Mouse (Mus musculus) gastrocnemius, postnatal 36 days (tissue): ENCODE measurements around the gene Rps6ka5. TPM values are rescaled to one million over a fixed set of nuclear protein-coding genes. Genes with fewer than 3 reads are reported as not detected.

Experiments
- DNase-seq, 2 experiments: peaks; one replicate each; pipeline ENCODE4 v3.0.0; 2022
- intact Hi-C: fragments of 180-260 bp; cut with DNase I; formaldehyde crosslinking; loops from one replicate; pipeline ENCODE4 v1.15.1; 2025
- long read RNA-seq, 2 experiments: library from polyadenylated mRNA; stranded (forward); transcript quantifications; one replicate each; pipeline ENCODE4 v2.0.0; 2021
- total RNA-seq, 2 experiments: library from RNA; stranded (reverse); gene quantifications; 2 replicates each; pipeline ENCODE4 v1.2.3; 2021

Rps6ka5 gene
- 1 to 10 TPM; 8.0 to 8.4 TPM for total RNA-seq
- long read RNA-seq, experiment 1, full-length matches to known transcripts = 1 of 2 reads
- long read RNA-seq, experiment 1, partial matches to known transcripts = 0 of 2 reads
- long read RNA-seq, experiment 1, other reads (novel, unspliced or antisense) = 1 of 2 reads
- long read RNA-seq, experiment 2, full-length matches to known transcripts = 1 of 3 reads
- long read RNA-seq, experiment 2, partial matches to known transcripts = 0 of 3 reads
- long read RNA-seq, experiment 2, other reads (novel, unspliced or antisense) = 2 of 3 reads

DNA sequence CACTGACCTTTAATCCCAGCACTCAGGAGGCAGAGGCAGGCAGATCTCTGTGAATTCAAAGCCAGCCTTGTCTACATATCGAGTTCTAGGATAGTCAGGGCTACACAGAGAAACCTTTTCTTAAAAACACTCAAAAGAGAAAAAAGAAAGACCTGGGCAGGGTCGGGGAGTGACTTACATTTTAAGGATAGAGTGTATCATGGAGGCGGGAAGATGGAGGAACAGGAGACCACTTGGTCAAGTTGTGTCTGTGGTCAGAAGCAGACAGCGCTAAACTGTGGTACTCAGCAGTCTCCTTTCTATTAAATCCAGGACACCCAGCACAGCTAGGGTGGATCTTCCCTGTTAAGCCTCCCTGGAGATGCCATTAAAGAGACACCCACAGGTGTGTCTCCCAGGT lies at the start of gene Rps6ka5:
Gene Rps6ka5 (minus strand): TSS at position 333 of the 400 bp plus-strand sequence.
- DNase-seq = no peak
- intact Hi-C loops = no loop called here

- intact Hi-C loops = loop anchor here (5.0 kb wide), 1 partner anchor 66 kb away; no protein-coding TSS in a partner anchor
- no peak for DNase-seq
Observed at GRCm38 (mm10) chr12:100775911-100776581, 49.3 kb upstream of the Rps6ka5 start.

GRCm38 (mm10) chr12:100775291-100775690 lies 48.5 kb upstream of the Rps6ka5 start:
- no peak for DNase-seq
- intact Hi-C loops = loop anchor here (5.0 kb wide), 1 partner anchor 67 kb away; no protein-coding TSS in a partner anchor

GRCm38 (mm10) chr12:100774756-100775155 lies 48.0 kb upstream of the Rps6ka5 start:
- intact Hi-C loops = loop anchor here (5.0 kb wide), 1 partner anchor 68 kb away; no protein-coding TSS in a partner anchor
- DNase-seq = no peak

DNA sequence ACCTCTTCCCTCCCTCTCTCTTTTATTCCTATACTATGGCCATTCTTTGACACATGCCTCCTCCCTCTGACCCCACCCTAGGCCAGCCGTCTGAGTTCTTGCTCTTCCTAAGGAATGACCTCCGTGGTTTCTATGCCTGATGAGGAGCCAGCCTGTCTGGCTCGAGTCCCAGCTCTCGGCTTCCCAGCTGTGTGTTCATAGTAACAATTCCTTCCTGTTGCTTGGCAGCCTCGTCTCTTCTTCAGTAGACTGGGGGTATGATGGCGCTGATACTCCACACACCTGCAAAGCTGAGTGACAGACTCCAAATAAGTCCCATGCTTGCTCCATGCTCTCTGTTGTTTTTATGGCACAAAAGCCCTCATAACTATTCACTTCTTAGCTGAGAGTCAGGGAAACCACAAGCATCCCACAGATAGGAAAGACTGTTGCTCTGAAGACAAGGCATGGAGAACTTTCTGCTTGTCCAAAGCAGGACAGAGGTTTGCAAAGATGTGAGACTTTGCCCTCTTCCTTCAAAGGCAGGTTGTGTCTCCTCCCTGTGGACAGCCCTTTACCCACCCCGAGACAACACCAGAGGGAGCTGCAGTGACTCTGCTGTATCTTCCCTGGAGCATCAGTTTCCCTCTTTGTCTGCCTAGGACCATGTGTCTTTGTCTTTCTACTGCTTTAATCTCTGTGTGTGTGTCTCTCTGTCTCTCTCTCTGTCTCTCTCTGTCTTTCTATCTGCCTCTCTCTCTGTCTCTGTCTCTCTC lies 45.6 kb upstream of the Rps6ka5 start:
- peak; percentile 52 to 54 for DNase-seq
- intact Hi-C loops = no loop called here

DNA sequence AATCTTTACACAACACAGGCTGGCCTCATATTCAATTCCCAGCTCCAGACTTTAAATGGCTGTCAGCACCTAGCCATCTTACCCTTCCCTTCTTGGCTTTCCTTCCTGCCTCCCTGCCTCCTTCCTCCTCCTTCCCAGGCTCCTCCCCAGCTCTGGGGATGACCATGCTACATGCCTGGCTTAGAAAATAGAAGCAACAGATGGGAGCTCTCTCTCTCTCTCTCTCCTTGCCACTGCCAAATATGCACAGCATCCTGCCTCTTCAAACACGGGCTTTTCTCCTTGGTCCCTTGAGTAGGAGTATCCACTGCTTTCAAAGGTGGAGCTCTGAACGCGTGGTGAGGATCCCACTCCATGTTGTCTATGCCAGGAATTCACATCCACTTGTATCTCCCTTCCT lies 44.0 kb upstream of the Rps6ka5 start:
- intact Hi-C loops = no loop called here
- DNase-seq = no peak

DNA sequence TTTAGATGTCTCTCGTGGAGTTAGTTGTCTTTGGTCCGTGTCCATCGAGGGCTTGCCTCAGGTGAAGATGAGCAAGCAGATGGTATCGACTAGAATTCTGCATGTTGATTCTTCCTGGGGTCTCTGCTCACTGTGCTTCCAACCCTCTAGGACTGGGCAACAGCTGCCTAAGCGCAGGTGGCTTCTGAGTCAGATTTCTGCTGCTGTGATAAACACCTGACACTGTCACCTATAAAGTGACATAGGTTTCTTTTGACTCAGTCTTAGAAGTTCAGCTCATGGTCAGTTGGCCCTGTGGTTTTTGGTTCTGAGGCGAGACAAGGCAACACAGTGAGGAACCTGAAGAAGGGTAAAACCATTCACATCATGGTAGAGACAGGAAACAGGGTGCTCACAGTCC lies 43.1 kb upstream of the Rps6ka5 start:
- intact Hi-C loops = no loop called here
- DNase-seq = no peak

DNA sequence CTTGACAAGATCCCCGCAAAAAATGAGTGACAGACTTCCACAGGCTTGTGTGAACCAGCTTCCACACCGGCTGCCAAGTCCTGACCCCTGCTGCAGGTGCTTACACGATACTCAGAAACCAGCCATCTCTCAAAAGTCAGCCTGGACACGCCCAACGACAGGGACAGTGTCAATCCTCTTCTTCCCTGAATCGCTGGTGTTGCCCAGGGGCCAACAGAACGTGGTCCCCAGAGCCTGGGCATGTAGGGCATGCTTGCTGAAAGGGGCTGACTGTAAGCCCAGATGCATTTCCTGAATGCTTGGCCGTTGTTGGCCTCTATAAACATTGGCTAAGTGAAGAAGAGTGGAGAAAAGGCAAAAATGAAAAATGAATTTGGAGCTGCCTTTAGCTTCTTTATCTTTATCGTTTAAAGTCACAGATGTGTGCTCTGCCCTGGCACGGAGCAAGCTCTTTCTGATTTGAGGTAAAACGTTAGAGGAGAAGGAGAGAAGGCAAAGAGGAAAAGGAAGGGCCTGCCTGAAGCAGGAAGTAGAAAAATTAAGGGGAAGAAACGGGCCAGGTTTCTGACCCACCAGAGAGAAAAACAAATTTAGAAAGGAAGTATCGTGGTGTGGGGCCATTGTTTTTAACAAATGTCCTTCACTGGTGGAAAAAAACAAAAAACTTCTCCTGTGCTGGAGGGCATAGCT lies 37.7 kb upstream of the Rps6ka5 start:
- intact Hi-C loops = no loop called here
- no peak for DNase-seq

- DNase-seq = no peak
- intact Hi-C loops = no loop called here
Observed at GRCm38 (mm10) chr12:100762663-100763425, 36.1 kb upstream of the Rps6ka5 start.

DNA sequence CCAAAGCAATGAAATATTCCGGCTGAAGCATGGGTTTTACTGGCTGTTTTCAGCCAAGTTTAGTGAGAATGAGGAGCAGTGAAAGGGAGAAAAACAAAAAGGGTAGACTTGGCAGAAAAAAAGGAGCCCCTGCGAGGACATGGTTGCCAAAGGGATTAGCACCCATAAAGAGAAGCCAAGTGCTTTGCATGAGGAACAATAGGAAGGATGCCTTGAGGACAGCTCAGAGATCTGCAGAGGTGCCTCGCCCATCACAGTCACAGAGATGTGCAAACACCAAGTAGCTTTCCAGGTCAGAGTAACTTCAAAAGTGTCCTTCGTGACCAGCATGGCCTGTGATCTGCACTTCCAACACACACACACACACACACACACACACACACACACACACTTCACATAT lies 30.6 kb upstream of the Rps6ka5 start:
- DNase-seq = no peak
- intact Hi-C loops = no loop called here

- DNase-seq = no peak
Observed at GRCm38 (mm10) chr12:100753716-100754115, 26.9 kb upstream of the Rps6ka5 start.

DNA sequence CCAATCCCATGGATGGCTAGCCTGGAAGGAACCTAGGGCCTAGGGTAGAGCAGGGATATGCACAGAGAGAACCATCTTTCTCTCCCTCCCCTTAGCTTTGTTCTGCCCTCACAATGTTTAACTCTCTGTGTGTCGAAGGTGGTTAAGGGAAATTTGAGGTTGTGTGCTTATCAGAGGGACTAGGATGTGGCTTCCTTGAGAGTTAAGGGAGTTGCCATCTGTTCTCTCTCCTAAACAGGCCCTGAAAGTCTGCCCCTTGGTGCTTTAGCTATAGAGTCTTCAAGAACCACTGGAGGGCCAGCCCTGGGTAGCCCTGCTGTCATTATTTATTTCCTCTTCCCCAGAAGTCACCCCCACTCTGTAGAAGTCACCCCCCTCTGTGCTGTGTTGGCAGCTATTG lies 26.2 kb upstream of the Rps6ka5 start:
- no peak for DNase-seq
- intact Hi-C loops = no loop called here

More at GRCm38 (mm10) chr12:100753716-100754115, 26.9 kb upstream of the Rps6ka5 start:
- intact Hi-C loops = no loop called here

DNA sequence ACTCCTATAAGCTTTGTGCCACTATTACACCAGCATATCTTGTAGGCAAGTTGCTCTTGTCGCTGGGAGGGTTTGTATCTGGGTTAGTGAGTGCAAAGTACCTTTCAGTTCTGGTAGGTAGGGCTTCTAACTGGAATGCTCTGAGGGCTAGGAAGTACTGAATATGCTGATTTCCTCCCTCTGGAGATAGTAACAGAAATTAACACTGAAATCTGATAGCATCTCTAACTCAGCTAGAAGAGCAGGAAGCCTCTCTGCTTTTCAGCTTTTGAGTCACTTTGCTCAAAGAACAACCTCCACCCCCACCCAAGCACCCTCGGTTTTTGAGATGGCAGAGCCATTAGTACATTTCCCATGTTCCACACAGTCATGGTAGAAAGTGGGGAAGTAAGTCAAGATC lies 15.7 kb upstream of the Rps6ka5 start:
- no peak for DNase-seq
- intact Hi-C loops = no loop called here

GRCm38 (mm10) chr12:100740313-100740712 lies 13.5 kb upstream of the Rps6ka5 start:
- DNase-seq = no peak

DNA sequence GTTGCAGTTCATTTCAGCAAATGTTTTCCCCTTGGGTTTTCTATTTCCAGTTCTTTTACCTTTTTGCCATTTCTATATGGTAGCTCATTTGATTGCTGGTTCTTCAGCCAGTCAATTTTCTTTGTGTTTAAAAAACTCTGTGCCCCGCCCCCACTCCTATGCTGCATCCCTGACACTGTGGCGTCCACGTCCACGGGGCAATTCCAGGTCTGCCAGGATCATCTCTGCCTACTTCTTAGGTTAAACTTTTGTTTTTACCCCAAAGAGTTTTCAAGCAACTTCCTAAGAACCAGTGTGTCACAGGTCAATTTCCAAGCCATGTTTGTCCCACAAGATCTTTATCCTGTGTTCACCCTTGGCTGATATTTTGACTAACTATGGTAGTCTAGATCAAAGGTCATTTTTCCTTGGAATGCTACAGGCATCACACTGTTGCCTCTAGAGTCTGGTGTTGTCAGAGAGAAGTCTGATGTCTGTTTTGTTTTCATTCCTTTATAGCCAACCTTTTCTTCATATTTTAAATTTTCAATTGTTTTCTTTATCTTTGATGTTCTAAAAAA lies 12.3 kb upstream of the Rps6ka5 start:
- intact Hi-C loops = loop anchor here (5.0 kb wide), 1 partner anchor 43 kb away; no protein-coding TSS in a partner anchor
- DNase-seq = no peak

More at GRCm38 (mm10) chr12:100740313-100740712, 13.5 kb upstream of the Rps6ka5 start:
- intact Hi-C loops = no loop called here

DNA sequence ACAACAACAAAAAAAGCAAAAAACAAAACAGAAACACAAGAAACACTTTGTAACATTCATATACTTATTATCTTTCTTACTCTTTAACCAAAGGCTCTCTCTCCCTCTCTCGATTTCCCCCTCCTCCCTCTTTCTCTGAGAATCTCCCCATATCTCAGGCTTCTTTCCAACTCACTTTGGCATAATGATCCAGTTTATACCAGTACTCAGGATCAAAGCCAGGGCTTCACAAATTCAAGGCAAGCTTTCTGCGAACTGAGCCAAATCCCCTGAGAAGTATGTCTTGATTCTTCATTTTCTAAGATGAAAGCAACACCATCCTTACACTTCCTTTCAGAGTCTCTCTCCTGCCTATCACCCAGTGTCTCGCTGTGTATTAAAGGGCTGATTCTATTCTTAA lies 11.7 kb upstream of the Rps6ka5 start:
- no peak for DNase-seq
- intact Hi-C loops = loop anchor here (5.0 kb wide), 1 partner anchor 44 kb away; no protein-coding TSS in a partner anchor

GRCm38 (mm10) chr12:100735581-100735980 lies 8.8 kb upstream of the Rps6ka5 start:
- DNase-seq = no peak
- intact Hi-C loops = loop anchor here (5.0 kb wide), 1 partner anchor 47 kb away; no protein-coding TSS in a partner anchor

- intact Hi-C loops = loop anchor here (5.0 kb wide), 1 partner anchor 47 kb away; no protein-coding TSS in a partner anchor
- DNase-seq = no peak
Observed at GRCm38 (mm10) chr12:100735156-100735555, 8.4 kb upstream of the Rps6ka5 start.
